Mouse (Mus musculus): ENCODE data around the gene Pou2f2. TPM values are rescaled to one million over a fixed set of nuclear protein-coding genes. Genes with fewer than 3 reads are reported as not detected.
"Not testable (repeated sequence)": the region's sequence is repeated elsewhere in the genome, so short reads cannot be mapped to it uniquely, and the experiment has no call there.

Pou2f2 gene
- polyA plus RNA-seq, 1 experiment = 141 TPM

DNA sequence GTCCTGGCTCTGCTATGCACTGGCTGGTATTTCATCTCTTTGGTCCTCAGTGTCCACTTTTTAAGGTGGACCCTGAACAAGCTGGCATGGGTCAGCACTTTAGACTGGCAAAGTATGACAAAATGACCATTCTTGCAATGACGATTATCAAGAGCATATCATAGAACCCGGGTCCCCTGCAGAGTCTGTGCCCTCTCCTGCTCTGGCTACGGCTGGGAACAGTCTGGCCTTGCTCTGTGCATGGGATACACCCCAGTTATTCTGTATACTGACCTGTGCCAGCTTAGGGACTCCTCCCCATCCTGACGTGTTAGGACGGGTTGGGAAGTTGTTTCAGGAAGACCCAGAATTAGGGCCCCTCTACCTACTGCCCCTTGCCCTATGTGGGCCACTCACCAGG, 121.6 kb downstream of the Pou2f2 start:
- H3K4me1 ChIP-seq = peaks cover 16% of the 10 kb centered on the region
- peaks cover 81% of the 10 kb centered on the region for H3K36me3 ChIP-seq (replicated peaks; ENCODE audit: low read length)
- no peak overlapping the region for H3K4me3 ChIP-seq (replicated peaks)
- TF ChIP-seq GATA1 (IDR thresholded peaks at IDR 0.05; ENCODE audit: borderline replicate concordance, low read length) (no peak), FLI1 (IDR thresholded peaks at IDR 0.05; ENCODE audit: low read length) (no peak)
- no peaks in the 10 kb centered on the region for H3K27me3 ChIP-seq (replicated peaks)
- H3K9me3 ChIP-seq = no peaks in the 10 kb centered on the region

DNA sequence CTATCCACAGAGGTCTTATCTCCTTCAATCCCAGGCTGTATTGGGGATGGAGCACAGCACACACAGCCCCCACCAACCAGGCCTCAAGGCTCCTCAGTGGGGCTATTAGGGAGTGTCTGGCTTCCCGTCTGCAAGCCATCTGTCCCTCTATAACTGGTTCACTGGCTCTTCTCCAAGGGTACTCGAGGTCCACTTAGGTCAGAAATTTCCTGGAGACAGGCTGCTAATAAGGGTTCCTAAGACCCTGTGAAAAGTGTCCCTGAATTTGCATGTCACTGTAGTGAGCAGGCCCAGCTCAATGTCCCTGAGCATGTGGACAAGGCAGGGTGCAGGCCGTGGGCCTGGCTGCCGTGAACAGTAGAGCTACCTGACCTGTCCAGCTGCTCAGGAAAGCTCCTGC, 122.6 kb downstream of the Pou2f2 start:
- Histone ChIP-seq H3K4me1 (peaks cover 12% of the 10 kb centered on the region), H3K36me3 (replicated peaks; ENCODE audit: low read length) (peaks cover 76% of the 10 kb centered on the region), H3K9me3 (no peaks in the 10 kb centered on the region), H3K4me3 (replicated peaks) (no peak overlapping the region), H3K27me3 (replicated peaks) (no peaks in the 10 kb centered on the region)
- TF ChIP-seq GATA1 (IDR thresholded peaks at IDR 0.05; ENCODE audit: borderline replicate concordance, low read length) (no peak), FLI1 (IDR thresholded peaks at IDR 0.05; ENCODE audit: low read length) (no peak)

DNA sequence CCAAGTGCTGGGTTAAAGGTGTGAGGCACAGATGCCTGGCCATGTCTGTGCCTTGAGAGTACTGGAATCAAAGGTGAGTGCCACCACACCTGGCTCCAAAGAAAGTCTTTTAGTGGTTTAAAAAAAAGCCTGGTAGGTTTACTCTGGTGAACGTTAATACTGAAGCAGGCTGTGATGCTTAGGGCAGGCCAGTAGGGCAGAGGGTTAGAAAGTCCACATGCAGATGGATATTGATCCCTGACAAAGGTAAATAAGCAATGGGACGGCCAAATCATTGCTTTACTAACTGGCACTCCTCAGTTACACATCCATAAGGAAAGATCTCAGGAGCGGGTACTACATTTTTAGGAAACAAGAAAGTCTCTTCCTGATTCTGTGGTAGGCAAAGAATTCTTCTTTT, 126.9 kb downstream of the Pou2f2 start:
- H3K27me3 ChIP-seq (replicated peaks) = no peaks in the 10 kb centered on the region
- H3K9me3 ChIP-seq = no peaks in the 10 kb centered on the region
- TF ChIP-seq FLI1 (IDR thresholded peaks at IDR 0.05; ENCODE audit: low read length) (no peak), GATA1 (IDR thresholded peaks at IDR 0.05; ENCODE audit: borderline replicate concordance, low read length) (no peak)
- H3K4me3 ChIP-seq (replicated peaks) = no peak overlapping the region
- peaks cover 56% of the 10 kb centered on the region for H3K36me3 ChIP-seq (replicated peaks; ENCODE audit: low read length)
- H3K4me1 ChIP-seq = peaks cover 22% of the 10 kb centered on the region

DNA sequence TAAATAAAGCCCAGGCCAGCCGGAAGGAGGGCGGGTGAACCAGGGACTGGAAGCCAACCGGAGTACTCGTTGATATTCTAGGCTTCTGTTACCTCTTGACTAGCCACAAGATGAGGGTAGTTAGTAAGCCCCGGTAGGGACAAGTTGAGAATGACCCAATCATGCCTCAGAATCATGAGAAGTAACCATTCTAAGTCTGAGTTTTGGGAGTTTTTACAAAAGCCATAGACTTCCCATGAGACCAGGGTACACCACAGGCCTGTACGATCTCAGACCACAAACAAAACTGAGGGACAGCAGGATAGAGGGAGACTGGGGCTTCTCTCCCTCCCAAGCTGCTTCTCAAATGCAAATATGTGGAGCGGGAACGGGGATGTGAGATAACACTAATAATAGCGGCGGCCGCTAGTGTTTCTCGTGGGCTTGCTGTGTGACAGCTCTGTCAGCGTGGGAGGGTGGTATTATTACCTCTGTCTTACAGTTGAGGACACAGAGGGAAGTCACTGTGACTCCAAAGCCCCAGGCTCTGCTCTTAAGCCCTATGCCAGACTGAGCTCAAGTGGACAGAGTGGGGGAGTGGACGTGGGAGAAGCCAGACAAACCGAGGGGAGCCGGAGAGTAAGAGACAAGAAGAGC, 130.1 kb downstream of the Pou2f2 start:
- TF ChIP-seq GATA1 (IDR thresholded peaks at IDR 0.05; ENCODE audit: borderline replicate concordance, low read length) = no peak
- TF ChIP-seq FLI1 (IDR thresholded peaks at IDR 0.05; ENCODE audit: low read length) = no peak
- Histone ChIP-seq H3K9me3 (no peaks in the 10 kb centered on the region), H3K4me1 (peaks cover 11% of the 10 kb centered on the region), H3K4me3 (replicated peaks) (no peak overlapping the region), H3K27me3 (replicated peaks) (no peaks in the 10 kb centered on the region), H3K36me3 (replicated peaks; ENCODE audit: low read length) (peaks cover 54% of the 10 kb centered on the region)

DNA sequence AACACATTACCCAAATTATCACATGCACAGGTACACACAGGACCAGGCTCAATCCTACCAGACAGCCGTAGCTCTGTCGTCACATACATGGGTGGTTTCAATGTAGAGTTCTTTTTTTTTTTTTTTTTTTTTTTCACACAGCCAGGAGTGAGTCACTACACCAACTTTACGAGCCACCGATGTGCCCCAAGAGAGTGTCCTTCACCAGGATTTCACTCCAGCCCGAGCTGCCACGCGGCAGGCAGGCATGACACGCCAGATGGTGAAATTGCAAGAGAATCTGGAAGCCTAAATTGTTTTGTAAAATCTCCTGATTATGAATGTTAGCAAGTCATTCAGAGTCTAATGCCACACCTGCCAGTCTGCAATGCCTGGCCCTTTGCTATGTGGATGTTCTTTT, 132.2 kb downstream of the Pou2f2 start:
- TF ChIP-seq GATA1 (IDR thresholded peaks at IDR 0.05; ENCODE audit: borderline replicate concordance, low read length) (no peak), FLI1 (IDR thresholded peaks at IDR 0.05; ENCODE audit: low read length) (no peak)
- no peaks in the 10 kb centered on the region for H3K27me3 ChIP-seq (replicated peaks)

DNA sequence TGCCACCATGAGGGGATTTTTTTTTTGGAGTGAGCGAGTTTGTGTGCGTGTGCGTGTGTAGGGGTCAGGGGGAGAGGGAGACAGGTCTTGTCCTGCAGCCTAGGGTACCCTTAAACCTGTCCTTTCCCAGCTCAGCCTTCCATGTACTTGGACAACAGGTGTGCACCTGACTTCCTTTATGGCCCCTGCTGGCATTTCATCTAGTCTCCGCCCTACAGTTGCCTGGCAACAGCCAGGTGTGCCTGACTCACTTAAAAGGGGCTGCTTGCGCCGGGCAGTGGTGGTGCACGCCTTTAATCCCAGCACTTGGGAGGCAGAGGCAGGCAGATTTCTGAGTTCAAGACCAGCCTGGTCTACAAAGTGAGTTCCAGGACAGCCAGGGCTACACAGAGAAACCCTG, 134.9 kb downstream of the Pou2f2 start:
- H3K4me3 ChIP-seq (replicated peaks); H3K9me3 ChIP-seq; H3K4me1 ChIP-seq; H3K27me3 ChIP-seq (replicated peaks): not testable (repeated sequence)
- H3K36me3 ChIP-seq (replicated peaks; ENCODE audit: low read length) = peaks cover 73% of the 10 kb centered on the region

More for the DNA sequence above, 132.2 kb downstream of the Pou2f2 start:
- Histone ChIP-seq H3K4me3 (replicated peaks) (no peak overlapping the region), H3K4me1 (peaks cover 10% of the 10 kb centered on the region), H3K36me3 (replicated peaks; ENCODE audit: low read length) (peaks cover 64% of the 10 kb centered on the region), H3K9me3 (no peaks in the 10 kb centered on the region)

DNA sequence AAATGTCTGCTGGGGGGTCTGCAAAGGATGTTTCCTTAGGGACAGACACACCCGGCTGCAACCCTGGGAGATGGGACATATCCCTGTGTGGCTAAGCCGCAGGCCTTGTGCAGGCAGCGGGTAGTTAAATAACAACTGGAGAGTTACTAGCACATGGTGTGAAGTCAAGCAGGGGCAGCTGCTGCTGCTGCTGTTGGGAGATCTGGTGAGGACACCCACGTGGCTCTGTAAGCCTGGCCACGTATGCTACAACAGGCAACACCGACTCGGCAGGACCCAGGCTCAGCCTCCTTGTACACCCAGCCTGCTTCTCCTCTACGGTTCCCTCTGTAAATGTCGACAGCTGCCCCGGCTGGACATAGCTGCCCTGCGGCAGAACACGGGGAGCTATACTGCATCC, 137.6 kb downstream of the Pou2f2 start:
- Histone ChIP-seq H3K27me3 (replicated peaks) (peaks cover 9% of the 10 kb centered on the region), H3K4me1 (no peaks in the 10 kb centered on the region), H3K9me3 (no peaks in the 10 kb centered on the region), H3K36me3 (replicated peaks; ENCODE audit: low read length) (peaks cover 59% of the 10 kb centered on the region), H3K4me3 (replicated peaks) (no peak overlapping the region)
- TF ChIP-seq GATA1 (IDR thresholded peaks at IDR 0.05; ENCODE audit: borderline replicate concordance, low read length) = no peak
- TF ChIP-seq FLI1 (IDR thresholded peaks at IDR 0.05; ENCODE audit: low read length) = no peak

Other genes starting within 250 kb of the Pou2f2 start
- 0.37 TPM in 1 of 2 replicates, not detected in the other for gene Gm4881, start 235.2 kb downstream of the Pou2f2 start, polyA plus RNA-seq (2012; ENCODE audit: insufficient read depth, low replicate concordance)
- gene Rabac1, start 207.0 kb downstream of the Pou2f2 start, polyA plus RNA-seq (2012; ENCODE audit: insufficient read depth, low replicate concordance) = 475 and 509 TPM in 2 replicates
- 7.5 and 25.7 TPM in 2 replicates for gene Atp1a3, start 173.8 kb downstream of the Pou2f2 start, polyA plus RNA-seq (2012; ENCODE audit: insufficient read depth, low replicate concordance)
- gene Grik5, start 107.4 kb downstream of the Pou2f2 start, polyA plus RNA-seq (2012; ENCODE audit: insufficient read depth, low replicate concordance) = 6.5 and 20.1 TPM in 2 replicates
- gene Zfp574, start 107.2 kb downstream of the Pou2f2 start, polyA plus RNA-seq (2012; ENCODE audit: insufficient read depth, low replicate concordance) = 21.6 and 42.6 TPM in 2 replicates
- gene Dedd2, start 40.9 kb upstream of the Pou2f2 start, polyA plus RNA-seq (2012; ENCODE audit: insufficient read depth, low replicate concordance) = 16.7 and 34.3 TPM in 2 replicates
- gene Zfp526, start 41.7 kb upstream of the Pou2f2 start, polyA plus RNA-seq (2012; ENCODE audit: insufficient read depth, low replicate concordance) = 4.8 and 8.9 TPM in 2 replicates
- gene Gsk3a, start 58.1 kb upstream of the Pou2f2 start, polyA plus RNA-seq (2012; ENCODE audit: insufficient read depth, low replicate concordance) = 55.6 and 120 TPM in 2 replicates
- gene Erf, start 71.0 kb upstream of the Pou2f2 start, polyA plus RNA-seq (2012; ENCODE audit: insufficient read depth, low replicate concordance) = 44.8 and 66.8 TPM in 2 replicates
- 290 and 655 TPM in 2 replicates for gene Cic, start 88.0 kb upstream of the Pou2f2 start, polyA plus RNA-seq (2012; ENCODE audit: insufficient read depth, low replicate concordance)
- 19.1 TPM in 1 of 2 replicates, not detected in the other for gene Pafah1b3, start 118.3 kb upstream of the Pou2f2 start, polyA plus RNA-seq (2012; ENCODE audit: insufficient read depth, low replicate concordance)
- 0.17 TPM in 1 of 2 replicates, not detected in the other for gene Prr19, start 121.7 kb upstream of the Pou2f2 start, polyA plus RNA-seq (2012; ENCODE audit: insufficient read depth, low replicate concordance)
- 0.16 TPM in 1 of 2 replicates, not detected in the other for gene Tmem145, start 126.4 kb upstream of the Pou2f2 start, polyA plus RNA-seq (2012; ENCODE audit: insufficient read depth, low replicate concordance)
- 9.7 and 10.3 TPM in 2 replicates for gene Megf8, start 137.4 kb upstream of the Pou2f2 start, polyA plus RNA-seq (2012; ENCODE audit: insufficient read depth, low replicate concordance)
- gene Cnfn, start 190.0 kb upstream of the Pou2f2 start, polyA plus RNA-seq (2012; ENCODE audit: insufficient read depth, low replicate concordance) = not detected in 2 replicates
- 5.0 and 9.1 TPM in 2 replicates for gene Lipe, start 219.0 kb upstream of the Pou2f2 start, polyA plus RNA-seq (2012; ENCODE audit: insufficient read depth, low replicate concordance)
- not detected in 2 replicates for gene Cxcl17, start 233.2 kb upstream of the Pou2f2 start, polyA plus RNA-seq (2012; ENCODE audit: insufficient read depth, low replicate concordance)